Mouse (Mus musculus) frontal cortex, postnatal 36 days (tissue): ENCODE measurements around the gene Tor1aip2.
"Not testable (repeated sequence)": the region's sequence is repeated elsewhere in the genome, so short reads cannot be mapped to it uniquely, and the experiment has no call there.

Source experiments
- DNase-seq, 2 experiments: peaks; one replicate each; pipeline ENCODE4 v3.0.0; 2022; ENCODE audit warnings: low spot score in 2 of 2

Gene Tor1aip2

GRCm38 (mm10) chr1:156035269-156035929 is at the start of gene Tor1aip2:
Gene Tor1aip2, plus strand, starts transcription at chr1:156035403.
- no peak for DNase-seq

- no peak for DNase-seq
These were observed 47.6 kb upstream of the Tor1aip2 start for GRCm38 (mm10) chr1:155987625-155988024.

GRCm38 (mm10) chr1:155989387-155989786 is 45.8 kb upstream of the Tor1aip2 start:
- DNase-seq: no peak

- DNase-seq: no peak
These were observed 44.8 kb upstream of the Tor1aip2 start for GRCm38 (mm10) chr1:155990391-155990790.

GRCm38 (mm10) chr1:155994524-155994923 is 40.7 kb upstream of the Tor1aip2 start:
- DNase-seq: no peak

GRCm38 (mm10) chr1:155995612-155996011 is 39.6 kb upstream of the Tor1aip2 start:
- no peak for DNase-seq

- no peak for DNase-seq
These were observed 32.8 kb upstream of the Tor1aip2 start for GRCm38 (mm10) chr1:156002366-156002765.

- DNase-seq: no peak
These were observed 31.8 kb upstream of the Tor1aip2 start for GRCm38 (mm10) chr1:156003201-156003935.

- no peak for DNase-seq
These were observed 29.3 kb upstream of the Tor1aip2 start for GRCm38 (mm10) chr1:156005906-156006305.

- no peak for DNase-seq
These were observed 26.2 kb upstream of the Tor1aip2 start for GRCm38 (mm10) chr1:156009003-156009402.

- no peak for DNase-seq
These were observed 15.4 kb upstream of the Tor1aip2 start for GRCm38 (mm10) chr1:156019800-156020199.

- no peak for DNase-seq
These were observed 14.8 kb upstream of the Tor1aip2 start for GRCm38 (mm10) chr1:156020402-156020801.

GRCm38 (mm10) chr1:156024831-156025503 is 10.2 kb upstream of the Tor1aip2 start:
- DNase-seq: peak; percentile 10 to 17

- no peak for DNase-seq
These were observed 7.4 kb upstream of the Tor1aip2 start for GRCm38 (mm10) chr1:156027849-156028248.

GRCm38 (mm10) chr1:156028340-156028975 is 6.7 kb upstream of the Tor1aip2 start:
- no peak for DNase-seq

GRCm38 (mm10) chr1:156033921-156034320 is 1.3 kb upstream of the Tor1aip2 start:
- no peak for DNase-seq

GRCm38 (mm10) chr1:156034661-156035060 is 542 bp upstream of the Tor1aip2 start:
- DNase-seq: no peak

- peak; percentile 98 for DNase-seq
These were observed 931 bp downstream of the Tor1aip2 start, which contains the start of gene Tor1aip1 for GRCm38 (mm10) chr1:156035930-156036737. Gene Tor1aip1, minus strand, starts transcription at chr1:156036480.

- DNase-seq: no peak
These were observed 2.0 kb downstream of the Tor1aip2 start for GRCm38 (mm10) chr1:156037144-156037583.

- DNase-seq: not testable (repeated sequence)
These were observed 4.8 kb downstream of the Tor1aip2 start for GRCm38 (mm10) chr1:156039989-156040388.
